Mouse (Mus musculus) embryonic facial prominence, embryonic 11.5 days (tissue): ENCODE measurements around the gene Rbms1. TPM values are rescaled to one million over a fixed set of nuclear protein-coding genes. Genes with fewer than 3 reads are reported as not detected.
"Not testable (repeated sequence)": the region's sequence is repeated elsewhere in the genome, so short reads cannot be mapped to it uniquely, and the experiment has no call there.

Experiments
- ATAC-seq: fragments of 200-750 bp; cut with Nextera tagmentation; replicated peaks from 2 replicates; pipeline ENCODE4 v1.8.0; 2017; ENCODE audit warnings: low read depth; ENCODE audit not compliant: insufficient number of reproducible peaks, low FRiP score, low TSS enrichment
- DNase-seq: peaks from one replicate; pipeline ENCODE4 v3.0.0-alpha.2; 2015; ENCODE audit warnings: low spot score
- H3K27ac ChIP-seq: fragments of 300-500 bp; sonication (generic); replicated peaks from 2 replicates; pipeline ENCODE4 v1.5.1; 2014; ENCODE audit warnings: mild to moderate bottlenecking, low read depth, low read length, control low read depth
- H3K27me3 ChIP-seq: fragments of 300-500 bp; sonication (generic); 2 replicates; pipeline ENCODE4 v1.6.1; 2014; ENCODE audit warnings: mild to moderate bottlenecking, low read length, moderate library complexity, mixed read lengths; ENCODE audit not compliant: control insufficient read depth, insufficient read depth
- H3K36me3 ChIP-seq: fragments of 300-500 bp; sonication (generic); replicated peaks from 2 replicates; pipeline ENCODE4 v1.6.1; 2014; ENCODE audit warnings: low read depth, mild to moderate bottlenecking, low read length, moderate library complexity, mixed read lengths; ENCODE audit not compliant: control insufficient read depth, insufficient read depth
- H3K4me1 ChIP-seq: fragments of 300-500 bp; sonication (generic); 2 replicates; pipeline ENCODE4 v1.6.1; 2014; ENCODE audit warnings: low read length, mixed read lengths; ENCODE audit not compliant: control insufficient read depth, insufficient read depth
- H3K4me2 ChIP-seq: fragments of 300-500 bp; sonication (generic); 2 replicates; pipeline ENCODE4 v1.6.1; 2014; ENCODE audit warnings: low read depth, mild to moderate bottlenecking, control low read depth, low read length, moderate library complexity
- H3K4me3 ChIP-seq: fragments of 300-500 bp; sonication (generic); 2 replicates; pipeline ENCODE4 v1.5.1; 2014; ENCODE audit warnings: low read depth, low read length, control low read depth
- H3K9ac ChIP-seq: fragments of 300-500 bp; sonication (generic); replicated peaks from 2 replicates; pipeline ENCODE4 v1.6.1; 2014; ENCODE audit warnings: mild to moderate bottlenecking, control low read depth, low read length
- H3K9me3 ChIP-seq: fragments of 300-500 bp; sonication (generic); replicated peaks from 2 replicates; pipeline ENCODE4 v1.6.1; 2016; ENCODE audit warnings: mild to moderate bottlenecking, low read length, inconsistent platforms, mixed read lengths; ENCODE audit not compliant: control insufficient read depth
- WGBS: fragments of 180-500 bp; shearing (Covaris S2); extraction: QIAGEN DNeasy Blood & Tissue Kit; methylation state at CpG from one replicate; pipeline ENCODE4 v1.1.7; 2014; 5-methylcytosine and 5-hydroxymethylcytosine counted together
- polyA plus RNA-seq: library from polyadenylated mRNA; unstranded; fragments of >200 nt; fragmentation: Nextera tagmentation; extraction: Ambion mirVana; gene quantifications from 2 replicates; pipeline ENCODE4 v1.2.1, GENCODE M21; 2014

Rbms1 gene
- polyA plus RNA-seq, 1 experiment from 2014 or later = 103 TPM

GRCm38 (mm10) chr2:60834293-60834692 lies 128.7 kb downstream of the Rbms1 start:
- H3K4me2 ChIP-seq = no peak overlapping the region
- H3K4me1 ChIP-seq = no peaks in the 10 kb centered on the region; the same call in 1 of the 2 replicates
- no peaks in the 10 kb centered on the region for H3K27me3 ChIP-seq
- no peaks in the 10 kb centered on the region for H3K36me3 ChIP-seq
- no peak overlapping the region for H3K9ac ChIP-seq
- H3K9me3 ChIP-seq = no peaks in the 10 kb centered on the region
- ATAC-seq (no peak), DNase-seq (no peak)
- no peak overlapping the region for H3K4me3 ChIP-seq
- H3K27ac ChIP-seq = no peak overlapping the region
- WGBS = 83% methylated on average over 7 of the region's 7 CpGs

DNA sequence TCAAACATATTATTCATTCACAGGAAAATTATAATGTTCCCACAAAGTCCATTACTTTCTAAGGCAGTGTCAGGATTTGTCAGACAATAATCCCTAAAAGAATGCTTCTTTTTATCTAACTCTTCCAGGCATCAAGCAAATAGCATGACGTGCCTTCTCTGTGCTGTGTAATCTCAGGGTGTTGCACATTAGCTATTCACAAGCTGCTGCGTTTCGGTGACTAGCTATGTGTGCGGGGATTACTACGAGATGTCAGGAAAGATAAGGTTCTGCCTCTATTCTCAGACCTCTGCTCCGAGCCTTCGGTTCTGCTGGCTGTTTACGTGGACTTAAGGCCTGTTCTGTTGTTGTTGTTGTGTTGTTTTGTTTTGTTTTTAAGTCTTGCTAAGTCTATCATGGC lies 130.7 kb downstream of the Rbms1 start:
- no peaks in the 10 kb centered on the region; the same call in none of the 2 replicates for H3K4me1 ChIP-seq
- no peak for DNase-seq
- H3K9ac ChIP-seq = no peak overlapping the region
- no peak overlapping the region for H3K27ac ChIP-seq
- no peak overlapping the region for H3K4me3 ChIP-seq
- no peak for ATAC-seq
- no peaks in the 10 kb centered on the region for H3K9me3 ChIP-seq
- WGBS = 79% methylated on average over 8 of the region's 8 CpGs
- no peaks in the 10 kb centered on the region for H3K36me3 ChIP-seq
- no peaks in the 10 kb centered on the region for H3K27me3 ChIP-seq
- H3K4me2 ChIP-seq = no peak overlapping the region

- not testable (repeated sequence) for H3K9me3 ChIP-seq, DNase-seq, ATAC-seq, H3K4me3 ChIP-seq, H3K4me2 ChIP-seq, H3K9ac ChIP-seq, H3K27me3 ChIP-seq, H3K27ac ChIP-seq, H3K4me1 ChIP-seq, H3K36me3 ChIP-seq
- WGBS = 79% methylated on average over 1 of the region's 1 CpGs
Observed at GRCm38 (mm10) chr2:60830464-60830863, 132.5 kb downstream of the Rbms1 start.

DNA sequence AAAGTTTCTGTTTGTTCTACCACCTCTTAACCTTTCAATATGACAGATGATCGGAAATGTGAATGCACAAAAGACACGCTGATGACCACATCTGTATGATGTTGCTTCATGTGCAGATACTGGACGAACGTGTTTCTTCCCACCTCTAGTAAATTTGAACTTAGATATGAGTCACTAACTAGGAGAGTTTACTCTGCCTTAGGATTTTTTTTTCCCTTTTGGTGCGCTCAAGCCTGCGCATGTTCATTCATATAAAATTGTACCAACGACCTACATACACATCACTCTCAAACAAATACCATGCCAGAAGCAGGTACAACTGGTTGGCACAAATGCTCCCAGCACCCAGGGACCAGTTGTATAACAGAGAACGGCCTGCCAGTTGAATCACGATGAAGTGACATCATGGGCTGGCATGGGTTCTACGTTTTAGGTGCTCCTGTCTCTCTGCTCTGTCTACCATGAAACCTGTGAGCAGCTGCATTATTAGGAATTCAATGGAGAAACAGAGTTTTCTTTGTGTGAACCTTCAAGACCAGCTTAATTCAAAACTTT lies 134.0 kb downstream of the Rbms1 start:
- no peak overlapping the region for H3K4me3 ChIP-seq
- no peak for ATAC-seq
- no peak for DNase-seq
- H3K27me3 ChIP-seq = no peaks in the 10 kb centered on the region
- H3K9me3 ChIP-seq = no peaks in the 10 kb centered on the region
- H3K27ac ChIP-seq = no peak overlapping the region
- H3K4me1 ChIP-seq = no peaks in the 10 kb centered on the region; the same call in 1 of the 2 replicates
- H3K9ac ChIP-seq = no peak overlapping the region
- 90% methylated on average over 10 of the region's 10 CpGs for WGBS
- H3K36me3 ChIP-seq = no peaks in the 10 kb centered on the region
- no peak overlapping the region for H3K4me2 ChIP-seq

- Histone ChIP-seq H3K27me3 (no peaks in the 10 kb centered on the region), H3K36me3 (no peaks in the 10 kb centered on the region), H3K4me1 (no peaks in the 10 kb centered on the region; the same call in 1 of the 2 replicates), H3K27ac (no peak overlapping the region), H3K4me3 (no peak overlapping the region), H3K4me2 (no peak overlapping the region), H3K9me3 (no peaks in the 10 kb centered on the region), H3K9ac (no peak overlapping the region)
- no peak for DNase-seq
- ATAC-seq = no peak
- 66% methylated on average over 5 of the region's 5 CpGs for WGBS
Observed at GRCm38 (mm10) chr2:60827152-60827428, 135.9 kb downstream of the Rbms1 start.

DNA sequence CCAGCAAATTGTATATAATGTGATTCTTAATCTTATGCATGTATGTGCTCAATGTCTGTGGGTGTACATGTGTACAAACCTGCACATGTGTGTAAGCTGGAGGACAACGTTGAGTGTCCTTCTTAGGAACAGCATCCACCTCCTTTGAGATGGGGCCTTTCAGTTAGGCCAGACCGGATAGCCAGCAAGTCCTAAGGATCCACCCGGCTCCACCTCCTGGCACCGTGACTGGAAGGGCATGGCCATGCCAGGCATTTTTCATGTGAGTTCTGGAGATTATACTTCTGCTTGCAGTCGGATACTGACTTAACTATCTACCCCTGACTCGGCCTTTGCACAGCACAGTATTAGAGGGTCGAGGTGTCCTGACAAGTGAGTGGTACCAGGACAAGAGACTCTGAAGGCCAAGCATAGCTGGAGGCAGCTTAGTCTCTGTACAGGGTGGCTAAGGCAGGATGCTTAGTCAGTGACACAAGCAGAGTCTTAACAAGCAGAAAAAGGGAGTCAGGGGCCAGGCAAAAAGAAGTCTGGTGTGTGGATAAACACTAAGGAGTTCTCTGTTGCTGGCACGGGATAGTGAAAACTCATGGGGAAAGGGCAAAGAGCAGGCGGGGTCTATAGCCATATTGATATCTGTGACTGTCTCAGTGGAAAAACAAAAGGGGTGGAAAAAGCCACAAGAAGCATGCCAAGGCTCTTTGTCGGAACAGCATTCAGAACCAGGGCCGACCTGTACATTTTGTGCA lies 136.4 kb downstream of the Rbms1 start:
- H3K4me1 ChIP-seq = no peaks in the 10 kb centered on the region; the same call in 1 of the 2 replicates
- no peak for ATAC-seq
- H3K36me3 ChIP-seq = no peaks in the 10 kb centered on the region
- 84% methylated on average over 11 of the region's 11 CpGs for WGBS
- no peaks in the 10 kb centered on the region for H3K27me3 ChIP-seq
- no peak for DNase-seq
- no peak overlapping the region for H3K9ac ChIP-seq
- H3K4me2 ChIP-seq = no peak overlapping the region
- H3K27ac ChIP-seq = no peak overlapping the region
- no peak overlapping the region for H3K4me3 ChIP-seq
- H3K9me3 ChIP-seq = no peaks in the 10 kb centered on the region

GRCm38 (mm10) chr2:60825690-60826089 lies 137.3 kb downstream of the Rbms1 start:
- H3K4me3 ChIP-seq = no peak overlapping the region
- 71% methylated on average over 4 of the region's 4 CpGs for WGBS

GRCm38 (mm10) chr2:60821635-60822034 lies 141.4 kb downstream of the Rbms1 start:
- Histone ChIP-seq H3K4me2 (no peak overlapping the region), H3K9me3 (no peaks in the 10 kb centered on the region), H3K9ac (no peak overlapping the region), H3K4me1 (no peaks in the 10 kb centered on the region), H3K4me3 (no peak overlapping the region), H3K36me3 (no peaks in the 10 kb centered on the region), H3K27me3 (no peaks in the 10 kb centered on the region), H3K27ac (no peak overlapping the region)
- DNase-seq = no peak
- WGBS = 89% methylated on average over 3 of the region's 3 CpGs
- ATAC-seq = no peak

More at GRCm38 (mm10) chr2:60825690-60826089, 137.3 kb downstream of the Rbms1 start:
- no peak overlapping the region for H3K9ac ChIP-seq
- no peaks in the 10 kb centered on the region for H3K9me3 ChIP-seq
- H3K36me3 ChIP-seq = no peaks in the 10 kb centered on the region
- DNase-seq (no peak), ATAC-seq (no peak)
- H3K4me2 ChIP-seq = no peak overlapping the region
- H3K27me3 ChIP-seq = no peaks in the 10 kb centered on the region
- H3K27ac ChIP-seq = no peak overlapping the region
- no peaks in the 10 kb centered on the region; the same call in 1 of the 2 replicates for H3K4me1 ChIP-seq
